Mouse (Mus musculus) megakaryocyte, embryonic 14.5 days (primary cell): ENCODE results near the gene Cpped1.

Experiments used
- FLI1 ChIP-seq: IDR thresholded peaks from 2 replicates; pipeline ENCODE4 v1.6.1; 2012; ENCODE audit warnings: low read length, inconsistent platforms, mixed read lengths
- GATA1 ChIP-seq: IDR thresholded peaks from 3 replicates; pipeline ENCODE4 v1.6.1; 2012; ENCODE audit warnings: mixed read lengths, low read length, inconsistent platforms, borderline replicate concordance

DNA sequence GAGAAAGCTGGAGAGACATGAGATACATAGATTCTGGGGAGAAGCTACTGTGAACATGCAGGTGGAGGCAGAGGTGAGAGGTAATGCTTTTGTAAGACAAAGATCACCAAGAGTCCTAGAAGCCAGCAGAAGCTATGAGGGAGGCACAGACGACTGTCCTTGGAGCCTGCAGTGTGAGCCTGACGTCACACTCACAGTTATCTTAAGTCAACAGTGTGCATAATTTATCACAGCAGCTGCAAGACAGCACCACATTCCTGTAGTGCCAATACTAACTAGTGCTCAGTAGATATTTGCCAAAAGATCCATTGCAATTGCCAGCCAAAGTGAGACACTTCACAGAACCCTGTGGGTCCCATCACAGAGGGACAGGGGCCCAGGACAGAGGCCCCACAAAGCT lies 127.2 kb downstream of the Cpped1 start:
- TF ChIP-seq GATA1 (no peak), FLI1 (no peak)
